Mouse (Mus musculus): ENCODE results near the gene Mbnl1. TPM values are rescaled to one million over a fixed set of nuclear protein-coding genes. Genes with fewer than 3 reads are reported as not detected.
"Not testable (repeated sequence)": the region's sequence is repeated elsewhere in the genome, so short reads cannot be mapped to it uniquely, and the experiment has no call there.

The Mbnl1 gene
- polyA plus RNA-seq, 1 experiment from 2014 or later = 46.9 TPM

GRCm38 (mm10) chr3:60475055-60475454 is 2.4 kb downstream of the Mbnl1 start:
- ATAC-seq (ENCODE audit: low FRiP score) = no peak
- H3K4me1 ChIP-seq = no peaks in the 10 kb centered on the region
- H3K27me3 ChIP-seq = no peaks in the 10 kb centered on the region
- 93% methylated on average over 2 of the region's 2 CpGs for WGBS
- no peaks in the 10 kb centered on the region for H3K36me3 ChIP-seq
- no peak overlapping the region for H3K4me3 ChIP-seq
- no peaks in the 10 kb centered on the region for H3K9me3 ChIP-seq (replicated peaks)
- no peak overlapping the region for H3K27ac ChIP-seq
- no peak overlapping the region for H3K4me2 ChIP-seq (replicated peaks)
- H3K9ac ChIP-seq = no peak overlapping the region

GRCm38 (mm10) chr3:60476751-60477255 is 4.2 kb downstream of the Mbnl1 start:
- WGBS = 90% methylated on average over 6 of the region's 6 CpGs
- Histone ChIP-seq H3K27me3 (no peaks in the 10 kb centered on the region), H3K27ac (no peak overlapping the region), H3K9me3 (replicated peaks) (no peaks in the 10 kb centered on the region), H3K36me3 (no peaks in the 10 kb centered on the region), H3K4me2 (replicated peaks) (no peak overlapping the region), H3K4me3 (no peak overlapping the region), H3K4me1 (no peaks in the 10 kb centered on the region), H3K9ac (no peak overlapping the region)
- ATAC-seq (ENCODE audit: low FRiP score) = no peak

- H3K36me3 ChIP-seq = no peaks in the 10 kb centered on the region
- 74% methylated on average over 2 of the region's 2 CpGs for WGBS
- ATAC-seq (ENCODE audit: low FRiP score) = no peak
- no peak overlapping the region for H3K4me2 ChIP-seq (replicated peaks)
- no peaks in the 10 kb centered on the region for H3K9me3 ChIP-seq (replicated peaks)
- no peaks in the 10 kb centered on the region for H3K4me1 ChIP-seq
- H3K4me3 ChIP-seq = no peak overlapping the region
- no peak overlapping the region for H3K27ac ChIP-seq
- no peak overlapping the region for H3K9ac ChIP-seq
- H3K27me3 ChIP-seq = no peaks in the 10 kb centered on the region
These were observed 5.8 kb downstream of the Mbnl1 start for GRCm38 (mm10) chr3:60478433-60478832.

- H3K36me3 ChIP-seq = no peaks in the 10 kb centered on the region
- no peaks in the 10 kb centered on the region for H3K9me3 ChIP-seq (replicated peaks)
- no peaks in the 10 kb centered on the region for H3K27me3 ChIP-seq
- no peak overlapping the region for H3K4me2 ChIP-seq (replicated peaks)
- H3K4me3 ChIP-seq = no peak overlapping the region
- 92% methylated on average over 2 of the region's 2 CpGs for WGBS
- H3K4me1 ChIP-seq = no peaks in the 10 kb centered on the region
- H3K27ac ChIP-seq = no peak overlapping the region
- no peak overlapping the region for H3K9ac ChIP-seq
- no peak for ATAC-seq (ENCODE audit: low FRiP score)
These were observed 8.1 kb downstream of the Mbnl1 start for GRCm38 (mm10) chr3:60480716-60481115.

GRCm38 (mm10) chr3:60481740-60482399 is 9.2 kb downstream of the Mbnl1 start:
- no peaks in the 10 kb centered on the region for H3K4me1 ChIP-seq
- no peaks in the 10 kb centered on the region for H3K27me3 ChIP-seq
- WGBS = 96% methylated on average over 2 of the region's 2 CpGs
- H3K9me3 ChIP-seq (replicated peaks) = no peaks in the 10 kb centered on the region
- H3K4me3 ChIP-seq = no peak overlapping the region
- no peak overlapping the region for H3K9ac ChIP-seq
- H3K36me3 ChIP-seq = no peaks in the 10 kb centered on the region
- ATAC-seq (ENCODE audit: low FRiP score) = no peak
- no peak overlapping the region for H3K4me2 ChIP-seq (replicated peaks)
- no peak overlapping the region for H3K27ac ChIP-seq

- no peaks in the 10 kb centered on the region for H3K36me3 ChIP-seq
- H3K27ac ChIP-seq = no peak overlapping the region
- no peaks in the 10 kb centered on the region for H3K27me3 ChIP-seq
- no peak overlapping the region for H3K4me3 ChIP-seq
- H3K4me1 ChIP-seq = no peaks in the 10 kb centered on the region
- no peak for ATAC-seq (ENCODE audit: low FRiP score)
- H3K9ac ChIP-seq = no peak overlapping the region
- no peak overlapping the region for H3K4me2 ChIP-seq (replicated peaks)
- no peaks in the 10 kb centered on the region for H3K9me3 ChIP-seq (replicated peaks)
These were observed 10.7 kb downstream of the Mbnl1 start for GRCm38 (mm10) chr3:60483305-60483704.

GRCm38 (mm10) chr3:60485987-60486712 is 13.5 kb downstream of the Mbnl1 start:
- 82% methylated on average over 4 of the region's 4 CpGs for WGBS
- no peak overlapping the region for H3K27ac ChIP-seq
- no peak for ATAC-seq (ENCODE audit: low FRiP score)

GRCm38 (mm10) chr3:60486713-60487170 is 14.1 kb downstream of the Mbnl1 start:
- Histone ChIP-seq H3K4me2 (replicated peaks) (no peak overlapping the region), H3K27ac (no peak overlapping the region), H3K36me3 (no peaks in the 10 kb centered on the region), H3K4me3 (no peak overlapping the region), H3K9me3 (replicated peaks) (no peaks in the 10 kb centered on the region), H3K9ac (no peak overlapping the region), H3K27me3 (no peaks in the 10 kb centered on the region), H3K4me1 (no peaks in the 10 kb centered on the region)
- no peak for ATAC-seq (ENCODE audit: low FRiP score)
- 82% methylated on average over 3 of the region's 3 CpGs for WGBS

More at GRCm38 (mm10) chr3:60485987-60486712, 13.5 kb downstream of the Mbnl1 start:
- H3K4me2 ChIP-seq (replicated peaks) = no peak overlapping the region
- no peak overlapping the region for H3K4me3 ChIP-seq
- no peaks in the 10 kb centered on the region for H3K4me1 ChIP-seq
- no peak overlapping the region for H3K9ac ChIP-seq
- H3K9me3 ChIP-seq (replicated peaks) = no peaks in the 10 kb centered on the region
- no peaks in the 10 kb centered on the region for H3K36me3 ChIP-seq
- H3K27me3 ChIP-seq = no peaks in the 10 kb centered on the region

- 98% methylated on average over 6 of the region's 6 CpGs for WGBS
- no peaks in the 10 kb centered on the region for H3K27me3 ChIP-seq
- no peak overlapping the region for H3K27ac ChIP-seq
- no peak overlapping the region for H3K4me3 ChIP-seq
- no peak for ATAC-seq (ENCODE audit: low FRiP score)
- no peaks in the 10 kb centered on the region for H3K36me3 ChIP-seq
- no peaks in the 10 kb centered on the region for H3K4me1 ChIP-seq
- H3K9ac ChIP-seq = no peak overlapping the region
- H3K9me3 ChIP-seq (replicated peaks) = no peaks in the 10 kb centered on the region
- H3K4me2 ChIP-seq (replicated peaks) = no peak overlapping the region
These were observed 16.9 kb downstream of the Mbnl1 start for GRCm38 (mm10) chr3:60489509-60489908.

- H3K36me3 ChIP-seq; H3K4me3 ChIP-seq; H3K27me3 ChIP-seq; H3K27ac ChIP-seq; H3K9ac ChIP-seq; H3K9me3 ChIP-seq (replicated peaks); H3K4me1 ChIP-seq: not testable (repeated sequence)
- 0 out of 2 replicates have a peak overlapping the region, but pooled peaks have one; percentile 15 for H3K4me2 ChIP-seq (replicated peaks)
- peak; percentile 56; the same call in 1 of the 2 replicates for ATAC-seq (ENCODE audit: low FRiP score)
- 66% methylated on average over 8 of the region's 16 CpGs for WGBS
These were observed 22.3 kb downstream of the Mbnl1 start for GRCm38 (mm10) chr3:60494774-60495535.

GRCm38 (mm10) chr3:60496197-60496596 is 23.6 kb downstream of the Mbnl1 start:
- Histone ChIP-seq H3K4me1 (peaks cover 8% of the 10 kb centered on the region; the same call in 1 of the 2 replicates), H3K27me3 (no peaks in the 10 kb centered on the region), H3K9me3 (replicated peaks) (no peaks in the 10 kb centered on the region), H3K9ac (no peak overlapping the region), H3K4me3 (no peak overlapping the region), H3K27ac (no peak overlapping the region), H3K36me3 (no peaks in the 10 kb centered on the region), H3K4me2 (replicated peaks) (no peak overlapping the region)
- WGBS = 81% methylated on average over 5 of the region's 5 CpGs
- ATAC-seq (ENCODE audit: low FRiP score) = no peak

GRCm38 (mm10) chr3:60498151-60498550 is 25.5 kb downstream of the Mbnl1 start:
- Histone ChIP-seq H3K4me2 (replicated peaks) (no peak overlapping the region), H3K27me3 (no peaks in the 10 kb centered on the region), H3K9me3 (replicated peaks) (no peaks in the 10 kb centered on the region), H3K27ac (no peak overlapping the region), H3K4me3 (no peak overlapping the region), H3K9ac (no peak overlapping the region), H3K36me3 (no peaks in the 10 kb centered on the region), H3K4me1 (peaks cover 21% of the 10 kb centered on the region)
- 91% methylated on average over 2 of the region's 2 CpGs for WGBS
- no peak for ATAC-seq (ENCODE audit: low FRiP score)
